Mouse (Mus musculus): ENCODE data around the gene Slc38a3. TPM values are rescaled to one million over a fixed set of nuclear protein-coding genes. Genes with fewer than 3 reads are reported as not detected.

Gene Slc38a3
- polyA plus RNA-seq, 1 experiment = 145 TPM

DNA sequence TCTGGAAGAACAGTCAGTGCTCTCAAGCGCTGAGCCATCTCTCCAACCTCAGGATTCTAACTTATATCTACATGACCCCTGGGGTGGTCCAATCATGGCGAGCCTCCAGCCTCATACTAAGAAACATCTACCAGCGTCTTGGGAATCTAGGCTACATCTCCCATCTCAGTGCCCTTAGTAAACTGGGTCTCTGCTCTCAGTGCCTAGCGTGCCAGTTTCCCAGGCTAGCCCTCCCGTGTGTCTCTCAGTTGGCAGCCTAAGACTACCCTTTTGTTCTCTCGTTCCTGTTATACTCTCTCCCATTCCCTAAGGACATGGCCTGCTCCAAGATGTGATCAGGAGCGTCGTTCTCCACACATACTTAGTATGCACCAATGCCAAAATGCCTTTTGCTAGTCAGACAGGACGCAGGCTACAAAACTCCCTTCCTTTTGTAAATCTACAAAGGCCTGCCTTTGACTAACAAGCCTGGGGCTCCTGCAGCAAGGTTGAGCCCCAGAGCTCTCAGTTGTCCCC is 38.0 kb downstream of the Slc38a3 start:
- Histone ChIP-seq H3K4me3 (replicated peaks; ENCODE audit: insufficient read depth, low read depth, low read length) (no peak overlapping the region), H3K27me3 (ENCODE audit: control insufficient read depth, insufficient read depth, low read length) (no peaks in the 10 kb centered on the region), H3K4me1 (ENCODE audit: control insufficient read depth, insufficient read depth, low read length) (peaks cover 36% of the 10 kb centered on the region), H3K27ac (ENCODE audit: insufficient read depth, low read length) (no peak overlapping the region)
- no peak for TF ChIP-seq CTCF (IDR thresholded peaks at IDR 0.05; ENCODE audit: borderline replicate concordance, insufficient read depth, low read depth, low read length)
- no peak for TF ChIP-seq POLR2A (IDR thresholded peaks at IDR 0.05; ENCODE audit: borderline replicate concordance, insufficient read depth, low read length)
- WGBS = 72% methylated on average over 9 of the region's 9 CpGs
- no peak for DNase-seq

- no peak overlapping the region for H3K27ac ChIP-seq (ENCODE audit: insufficient read depth, low read length)
- no peak overlapping the region for H3K4me3 ChIP-seq (replicated peaks; ENCODE audit: insufficient read depth, low read depth, low read length)
- TF ChIP-seq POLR2A (IDR thresholded peaks at IDR 0.05; ENCODE audit: borderline replicate concordance, insufficient read depth, low read length) (no peak), CTCF (IDR thresholded peaks at IDR 0.05; ENCODE audit: borderline replicate concordance, insufficient read depth, low read depth, low read length) (no peak)
- 62% methylated on average over 4 of the region's 4 CpGs for WGBS
- H3K4me1 ChIP-seq (ENCODE audit: control insufficient read depth, insufficient read depth, low read length) = peaks cover 41% of the 10 kb centered on the region
- H3K27me3 ChIP-seq (ENCODE audit: control insufficient read depth, insufficient read depth, low read length) = no peaks in the 10 kb centered on the region
- DNase-seq = peak; percentile 46 to 56
Observed at GRCm38 (mm10) chr9:107630576-107630975, 38.8 kb downstream of the Slc38a3 start.

GRCm38 (mm10) chr9:107629901-107630425 is 39.4 kb downstream of the Slc38a3 start:
- 48% methylated on average over 14 of the region's 14 CpGs for WGBS
- Histone ChIP-seq H3K4me3 (replicated peaks; ENCODE audit: insufficient read depth, low read depth, low read length) (no peak overlapping the region), H3K27me3 (ENCODE audit: control insufficient read depth, insufficient read depth, low read length) (no peaks in the 10 kb centered on the region), H3K27ac (ENCODE audit: insufficient read depth, low read length) (no peak overlapping the region), H3K4me1 (ENCODE audit: control insufficient read depth, insufficient read depth, low read length) (peaks cover 45% of the 10 kb centered on the region)
- TF ChIP-seq CTCF (IDR thresholded peaks at IDR 0.05; ENCODE audit: borderline replicate concordance, insufficient read depth, low read depth, low read length) = no peak
- TF ChIP-seq POLR2A (IDR thresholded peaks at IDR 0.05; ENCODE audit: borderline replicate concordance, insufficient read depth, low read length) = no peak
- DNase-seq = no peak

DNA sequence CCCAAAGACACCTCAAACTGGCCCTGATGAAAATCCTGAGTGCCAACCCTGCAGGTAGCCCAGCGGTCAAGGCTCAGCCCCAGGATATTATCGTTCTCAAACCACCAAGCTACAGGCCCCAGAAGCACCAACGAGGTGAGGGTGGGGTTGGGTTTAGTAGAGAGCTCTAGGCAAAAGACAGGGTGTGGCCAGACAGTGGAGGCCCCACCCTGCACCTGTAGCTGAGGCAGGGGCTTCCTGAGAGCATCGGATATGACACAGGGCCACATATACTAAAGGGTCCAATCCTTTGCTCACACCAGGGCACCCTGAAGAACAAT is 40.0 kb downstream of the Slc38a3 start:
- peaks cover 51% of the 10 kb centered on the region for H3K4me1 ChIP-seq (ENCODE audit: control insufficient read depth, insufficient read depth, low read length)
- H3K27ac ChIP-seq (ENCODE audit: insufficient read depth, low read length) = no peak overlapping the region
- no peaks in the 10 kb centered on the region for H3K27me3 ChIP-seq (ENCODE audit: control insufficient read depth, insufficient read depth, low read length)
- no peak for TF ChIP-seq CTCF (IDR thresholded peaks at IDR 0.05; ENCODE audit: borderline replicate concordance, insufficient read depth, low read depth, low read length)
- TF ChIP-seq POLR2A (IDR thresholded peaks at IDR 0.05; ENCODE audit: borderline replicate concordance, insufficient read depth, low read length) = no peak
- 20% methylated on average over 4 of the region's 4 CpGs for WGBS
- DNase-seq = no peak
- H3K4me3 ChIP-seq (replicated peaks; ENCODE audit: insufficient read depth, low read depth, low read length) = no peak overlapping the region

- no peak for DNase-seq
- WGBS = 37% methylated on average over 14 of the region's 15 CpGs
- H3K27me3 ChIP-seq (ENCODE audit: control insufficient read depth, insufficient read depth, low read length) = no peaks in the 10 kb centered on the region
- H3K4me1 ChIP-seq (ENCODE audit: control insufficient read depth, insufficient read depth, low read length) = peaks cover 51% of the 10 kb centered on the region
- no peak overlapping the region for H3K27ac ChIP-seq (ENCODE audit: insufficient read depth, low read length)
- TF ChIP-seq POLR2A (IDR thresholded peaks at IDR 0.05; ENCODE audit: borderline replicate concordance, insufficient read depth, low read length) = no peak
- no peak for TF ChIP-seq CTCF (IDR thresholded peaks at IDR 0.05; ENCODE audit: borderline replicate concordance, insufficient read depth, low read depth, low read length)
- no peak overlapping the region for H3K4me3 ChIP-seq (replicated peaks; ENCODE audit: insufficient read depth, low read depth, low read length)
Observed at GRCm38 (mm10) chr9:107628721-107629410, 40.5 kb downstream of the Slc38a3 start.

DNA sequence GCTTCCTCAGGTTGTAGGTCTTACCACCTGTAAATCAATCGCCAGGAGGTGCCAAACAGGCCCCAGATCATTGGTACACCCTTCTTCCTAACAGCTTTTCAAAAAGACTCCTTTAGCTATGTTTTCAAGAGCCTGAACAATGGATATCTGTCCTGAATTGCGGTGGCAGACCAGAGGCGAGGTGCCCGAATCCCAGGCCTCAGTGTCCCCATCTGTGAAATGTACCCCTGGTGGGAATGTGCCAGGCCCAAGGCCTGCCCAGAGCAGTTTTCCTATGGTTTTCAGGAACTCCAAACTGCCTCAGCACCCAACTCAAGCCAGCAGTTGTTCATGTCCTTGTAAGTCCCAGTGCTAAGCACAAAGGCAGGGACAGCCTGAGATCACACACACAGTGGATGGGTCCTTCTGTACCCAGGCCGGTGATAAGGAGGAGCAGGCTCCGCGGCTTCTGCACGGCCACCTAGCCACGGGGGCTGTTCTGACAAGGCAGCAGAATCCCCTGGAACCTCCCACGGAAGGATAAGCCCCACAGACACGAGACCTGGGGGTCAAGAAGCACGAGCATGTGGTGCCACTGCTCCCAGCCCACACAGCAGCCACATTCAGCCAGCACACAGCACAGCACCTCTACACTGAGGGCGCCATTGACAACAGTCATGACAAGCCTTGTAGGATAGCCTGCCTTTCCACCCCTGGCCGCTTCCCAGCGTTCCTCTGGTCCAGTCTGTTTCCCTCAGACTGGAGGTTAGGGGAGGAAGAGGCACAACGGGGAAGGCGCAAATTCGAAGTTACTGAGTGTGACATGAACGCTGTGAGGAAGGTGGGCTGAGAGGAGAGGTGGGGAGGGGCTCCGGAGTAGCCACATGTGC is 41.7 kb downstream of the Slc38a3 start:
- DNase-seq = no peak
- 52% methylated on average over 20 of the region's 20 CpGs for WGBS
- H3K27me3 ChIP-seq (ENCODE audit: control insufficient read depth, insufficient read depth, low read length) = no peaks in the 10 kb centered on the region
- peaks cover 50% of the 10 kb centered on the region for H3K4me1 ChIP-seq (ENCODE audit: control insufficient read depth, insufficient read depth, low read length)
- no peak overlapping the region for H3K4me3 ChIP-seq (replicated peaks; ENCODE audit: insufficient read depth, low read depth, low read length)
- H3K27ac ChIP-seq (ENCODE audit: insufficient read depth, low read length) = no peak overlapping the region; the same call in 1 of the 2 replicates
- TF ChIP-seq CTCF (IDR thresholded peaks at IDR 0.05; ENCODE audit: borderline replicate concordance, insufficient read depth, low read depth, low read length) (no peak), POLR2A (IDR thresholded peaks at IDR 0.05; ENCODE audit: borderline replicate concordance, insufficient read depth, low read length) (no peak)

DNA sequence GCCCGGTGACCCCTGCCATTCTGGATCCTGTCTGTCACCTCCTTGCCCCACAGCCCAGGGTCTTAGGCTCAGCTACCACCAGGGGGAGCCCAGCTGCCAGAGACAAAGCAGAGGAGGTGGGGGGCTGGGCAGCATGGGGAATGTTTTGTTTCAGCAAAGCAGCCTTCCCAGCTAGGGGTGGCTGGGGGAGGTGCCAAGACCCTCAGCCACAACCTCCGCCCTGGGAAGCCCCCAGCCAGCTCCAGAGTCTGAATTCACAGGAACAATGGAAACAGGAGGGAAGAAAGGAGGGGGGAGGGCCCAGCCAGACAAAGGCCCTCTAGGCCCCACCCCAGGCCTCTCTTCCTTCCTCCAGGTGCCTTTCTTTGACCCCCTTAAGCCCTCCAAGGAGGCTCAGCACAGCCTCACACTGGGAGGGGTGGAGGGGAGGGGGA is 42.5 kb downstream of the Slc38a3 start:
- Histone ChIP-seq H3K27me3 (ENCODE audit: control insufficient read depth, insufficient read depth, low read length) (no peaks in the 10 kb centered on the region), H3K4me3 (replicated peaks; ENCODE audit: insufficient read depth, low read depth, low read length) (peak overlapping the region; percentile 31), H3K27ac (ENCODE audit: insufficient read depth, low read length) (peak overlapping the region; percentile 72), H3K4me1 (ENCODE audit: control insufficient read depth, insufficient read depth, low read length) (peaks cover 43% of the 10 kb centered on the region)
- DNase-seq = peak; percentile 70 to 75
- TF ChIP-seq POLR2A (IDR thresholded peaks at IDR 0.05; ENCODE audit: borderline replicate concordance, insufficient read depth, low read length) = no peak
- peak; percentile 74 for TF ChIP-seq CTCF (IDR thresholded peaks at IDR 0.05; ENCODE audit: borderline replicate concordance, insufficient read depth, low read depth, low read length)
- WGBS = 15% methylated on average over 2 of the region's 2 CpGs

Data from cerebellum, adult 2 months (tissue).